Mouse (Mus musculus): Measurements from ENCODE around the gene Dlst. TPM values are rescaled to one million over a fixed set of nuclear protein-coding genes. Genes with fewer than 3 reads are reported as not detected.

Gene Dlst
- polyA plus RNA-seq, 1 experiment from 2014 or later: 118 TPM

DNA sequence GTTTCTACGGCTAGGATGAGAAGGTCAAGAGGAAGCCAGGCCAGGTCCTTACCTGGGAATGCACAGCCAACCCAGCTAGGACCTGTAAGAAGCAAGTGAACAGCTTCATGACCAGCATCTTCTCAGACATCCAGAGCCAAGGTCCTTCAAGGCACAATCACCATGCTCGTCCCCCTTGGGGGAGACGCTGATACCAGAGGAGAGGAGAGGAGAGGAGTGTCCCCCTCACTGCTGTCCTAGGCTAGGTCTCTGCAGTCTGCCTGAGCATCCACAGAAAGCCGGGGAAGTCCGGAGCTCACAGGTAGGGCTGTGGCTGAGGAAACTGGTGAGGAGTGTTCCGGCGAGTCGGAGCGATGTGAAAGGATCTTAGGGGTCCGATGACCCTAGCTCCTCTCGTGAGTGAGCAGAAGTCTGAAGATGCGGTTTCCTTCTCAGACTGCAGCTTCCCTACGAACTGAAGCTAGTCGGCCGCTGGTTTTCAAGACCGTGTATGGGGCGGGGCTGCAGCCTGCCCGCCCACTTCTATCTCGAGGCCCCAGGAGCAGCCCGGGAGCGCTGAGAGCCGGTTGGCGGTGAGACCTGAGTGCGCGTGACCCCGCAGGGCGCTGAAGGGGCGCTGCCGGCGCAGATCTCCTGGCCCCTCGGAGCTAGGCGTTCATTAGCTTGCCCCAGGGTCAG lies 66.4 kb downstream of the Dlst start:
- peak; percentile 70 for DNase-seq (ENCODE audit: low spot score)
- ATAC-seq (replicated peaks; ENCODE audit: low FRiP score): no peak
- no peaks in the 10 kb centered on the region for H3K9me3 ChIP-seq (ENCODE audit: control insufficient read depth, low read length)
- H3K36me3 ChIP-seq (ENCODE audit: control insufficient read depth, insufficient read depth, low read length): no peaks in the 10 kb centered on the region
- H3K9ac ChIP-seq (ENCODE audit: low read length): peak overlapping the region; percentile 44
- WGBS: 3% methylated on average over 32 of the region's 32 CpGs
- peak overlapping the region; percentile 48 for H3K4me2 ChIP-seq (ENCODE audit: low read depth, low read length, severe bottlenecking)
- H3K27me3 ChIP-seq (ENCODE audit: control insufficient read depth, insufficient read depth, low read length): peaks cover 8% of the 10 kb centered on the region
- H3K4me1 ChIP-seq (replicated peaks; ENCODE audit: control insufficient read depth, insufficient read depth, low read length): peaks cover 20% of the 10 kb centered on the region
- H3K4me3 ChIP-seq (ENCODE audit: low read depth, low read length): peak overlapping the region; percentile 26
- H3K27ac ChIP-seq (ENCODE audit: low read depth, low read length): no peak overlapping the region

DNA sequence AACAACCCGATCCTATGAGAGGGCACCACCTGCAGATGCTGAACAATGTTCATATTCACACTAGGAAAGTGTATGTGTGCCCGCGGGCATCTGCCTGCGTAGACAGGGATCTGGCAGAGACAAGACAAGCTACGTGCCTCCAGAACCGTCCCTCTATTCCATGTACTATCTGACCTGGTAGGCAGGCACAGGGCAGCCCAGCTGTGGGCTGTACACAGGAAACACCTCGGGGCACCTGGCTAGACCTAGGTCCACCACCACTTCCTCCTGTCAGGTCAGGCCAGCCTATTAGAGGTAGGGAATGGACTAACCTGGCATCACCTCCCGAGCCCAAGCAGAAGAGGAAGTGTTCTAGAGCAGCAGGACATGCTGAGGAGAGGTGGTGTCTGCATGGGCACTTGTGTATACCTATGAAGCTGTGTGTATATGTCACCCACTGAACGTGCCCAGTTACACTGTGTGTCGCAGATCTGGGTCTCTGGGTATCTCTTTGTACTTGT lies 67.2 kb downstream of the Dlst start, which contains the start of gene Pgf:
TSS of gene Pgf (minus strand) at position 51 of the 500 bp plus-strand sequence.
- Histone ChIP-seq H3K36me3 (ENCODE audit: control insufficient read depth, insufficient read depth, low read length) (no peaks in the 10 kb centered on the region), H3K9ac (ENCODE audit: low read length) (peak within 1 kb of the TSS; percentile 44), H3K4me1 (replicated peaks; ENCODE audit: control insufficient read depth, insufficient read depth, low read length) (peaks cover 25% of the 10 kb centered on the region), H3K9me3 (ENCODE audit: control insufficient read depth, low read length) (no peaks in the 10 kb centered on the region), H3K4me2 (ENCODE audit: low read depth, low read length, severe bottlenecking) (peak within 1 kb of the TSS; percentile 48), H3K27ac (ENCODE audit: low read depth, low read length) (no peak within 1 kb of the TSS), H3K4me3 (ENCODE audit: low read depth, low read length) (peak within 1 kb of the TSS; percentile 26), H3K27me3 (ENCODE audit: control insufficient read depth, insufficient read depth, low read length) (peaks cover 8% of the 10 kb centered on the region)
- ATAC-seq (replicated peaks; ENCODE audit: low FRiP score): no peak
- 70% methylated on average over 10 of the region's 10 CpGs for WGBS
- DNase-seq (ENCODE audit: low spot score): no peak

DNA sequence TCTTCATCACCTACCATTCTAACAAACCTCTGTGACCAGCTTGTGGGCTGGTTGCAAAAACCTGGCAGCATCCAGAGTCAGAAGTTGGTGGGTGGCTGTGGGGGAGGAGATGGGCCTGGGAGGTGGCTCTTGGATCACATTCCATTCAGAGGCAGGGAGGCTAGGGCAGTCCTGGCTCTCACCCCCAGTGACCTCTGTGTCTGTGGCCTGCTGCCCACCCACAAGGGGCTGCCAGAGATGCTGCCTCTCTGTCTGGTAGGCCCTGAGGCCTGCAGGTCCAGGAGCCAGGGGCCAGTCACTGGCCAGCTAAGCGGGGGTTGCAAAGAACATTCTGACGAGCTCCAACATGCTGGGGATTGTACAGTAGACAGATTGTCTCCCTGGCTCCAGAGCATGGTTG lies 67.7 kb downstream of the Dlst start:
- H3K36me3 ChIP-seq (ENCODE audit: control insufficient read depth, insufficient read depth, low read length): no peaks in the 10 kb centered on the region
- H3K9ac ChIP-seq (ENCODE audit: low read length): no peak overlapping the region
- 73% methylated on average over 2 of the region's 2 CpGs for WGBS
- no peak overlapping the region for H3K4me2 ChIP-seq (ENCODE audit: low read depth, low read length, severe bottlenecking)
- H3K4me3 ChIP-seq (ENCODE audit: low read depth, low read length): no peak overlapping the region
- ATAC-seq (replicated peaks; ENCODE audit: low FRiP score) (no peak), DNase-seq (ENCODE audit: low spot score) (no peak)
- peaks cover 9% of the 10 kb centered on the region for H3K27me3 ChIP-seq (ENCODE audit: control insufficient read depth, insufficient read depth, low read length)
- H3K9me3 ChIP-seq (ENCODE audit: control insufficient read depth, low read length): no peaks in the 10 kb centered on the region
- peaks cover 25% of the 10 kb centered on the region for H3K4me1 ChIP-seq (replicated peaks; ENCODE audit: control insufficient read depth, insufficient read depth, low read length)
- H3K27ac ChIP-seq (ENCODE audit: low read depth, low read length): no peak overlapping the region

DNA sequence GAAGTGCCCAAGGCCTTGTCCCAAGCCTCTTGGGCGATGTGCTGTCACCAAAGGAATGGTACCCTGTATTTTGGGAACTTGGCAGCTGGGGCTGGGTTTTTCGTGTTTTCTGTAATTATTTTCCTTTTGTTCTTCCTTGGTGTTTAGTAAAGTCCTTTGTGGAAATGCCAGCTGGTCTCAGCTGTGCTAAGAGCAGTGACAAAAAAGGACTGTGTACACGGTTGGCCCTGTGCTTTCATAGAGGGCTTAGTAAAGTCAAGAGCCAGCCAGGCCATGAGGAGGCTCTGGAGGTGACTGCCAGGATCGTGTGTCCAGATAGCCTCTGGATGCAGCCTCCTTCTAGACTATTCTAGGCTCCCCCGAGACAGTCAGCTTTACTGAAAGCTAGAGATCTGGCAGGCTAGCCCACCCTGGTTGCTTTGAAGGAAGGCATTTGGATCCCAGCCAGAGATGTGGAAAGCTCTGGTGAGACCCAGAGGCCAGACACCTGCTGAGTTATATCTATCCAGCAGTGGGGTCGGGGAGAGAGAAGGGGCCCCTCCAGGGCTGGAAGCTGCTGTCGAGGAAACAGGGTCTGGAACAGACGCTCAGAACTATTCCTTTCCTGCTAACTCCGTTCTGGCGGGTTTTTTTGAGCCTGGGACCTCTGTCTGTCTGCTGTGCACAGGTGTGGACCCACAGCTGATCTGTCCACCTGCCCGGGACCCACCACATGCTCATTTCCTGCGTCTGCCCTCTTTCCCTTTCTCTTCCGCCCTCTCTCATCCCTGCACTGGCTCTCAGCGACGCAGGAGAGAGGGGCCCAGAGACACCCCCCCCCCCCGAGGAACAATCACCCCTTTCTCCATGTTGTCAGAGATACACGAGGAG lies 71.1 kb downstream of the Dlst start:
- H3K36me3 ChIP-seq (ENCODE audit: control insufficient read depth, insufficient read depth, low read length): no peaks in the 10 kb centered on the region
- peaks cover 7% of the 10 kb centered on the region for H3K27me3 ChIP-seq (ENCODE audit: control insufficient read depth, insufficient read depth, low read length)
- H3K4me3 ChIP-seq (ENCODE audit: low read depth, low read length): no peak overlapping the region
- H3K9ac ChIP-seq (ENCODE audit: low read length): no peak overlapping the region
- no peaks in the 10 kb centered on the region for H3K9me3 ChIP-seq (ENCODE audit: control insufficient read depth, low read length)
- DNase-seq (ENCODE audit: low spot score): no peak
- no peak for ATAC-seq (replicated peaks; ENCODE audit: low FRiP score)
- 39% methylated on average over 17 of the region's 17 CpGs for WGBS
- no peak overlapping the region for H3K27ac ChIP-seq (ENCODE audit: low read depth, low read length)
- peaks cover 11% of the 10 kb centered on the region for H3K4me1 ChIP-seq (replicated peaks; ENCODE audit: control insufficient read depth, insufficient read depth, low read length)
- no peak overlapping the region for H3K4me2 ChIP-seq (ENCODE audit: low read depth, low read length, severe bottlenecking)

DNA sequence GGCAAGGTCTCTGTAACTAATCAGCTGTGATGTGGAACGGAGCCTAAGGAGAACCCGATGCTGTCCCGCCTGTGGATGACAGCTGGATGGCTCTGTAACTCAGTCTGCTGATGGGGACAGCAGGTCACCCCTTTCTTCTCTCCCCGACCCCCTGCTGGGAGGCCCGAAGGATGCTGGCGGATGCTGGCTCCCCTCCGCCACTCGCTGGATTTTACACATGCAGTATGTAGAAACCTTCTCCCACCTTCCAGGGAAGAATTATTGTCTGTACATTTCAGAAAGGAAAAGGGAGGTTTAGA lies 71.7 kb downstream of the Dlst start:
- Histone ChIP-seq H3K9ac (ENCODE audit: low read length) (no peak overlapping the region), H3K4me1 (replicated peaks; ENCODE audit: control insufficient read depth, insufficient read depth, low read length) (peaks cover 7% of the 10 kb centered on the region; the same call in 1 of the 2 replicates), H3K4me2 (ENCODE audit: low read depth, low read length, severe bottlenecking) (no peak overlapping the region), H3K4me3 (ENCODE audit: low read depth, low read length) (no peak overlapping the region), H3K27ac (ENCODE audit: low read depth, low read length) (no peak overlapping the region), H3K27me3 (ENCODE audit: control insufficient read depth, insufficient read depth, low read length) (peaks cover 5% of the 10 kb centered on the region), H3K36me3 (ENCODE audit: control insufficient read depth, insufficient read depth, low read length) (no peaks in the 10 kb centered on the region), H3K9me3 (ENCODE audit: control insufficient read depth, low read length) (no peaks in the 10 kb centered on the region)
- WGBS: 12% methylated on average over 8 of the region's 8 CpGs
- DNase-seq (ENCODE audit: low spot score) (no peak), ATAC-seq (replicated peaks; ENCODE audit: low FRiP score) (no peak)

DNA sequence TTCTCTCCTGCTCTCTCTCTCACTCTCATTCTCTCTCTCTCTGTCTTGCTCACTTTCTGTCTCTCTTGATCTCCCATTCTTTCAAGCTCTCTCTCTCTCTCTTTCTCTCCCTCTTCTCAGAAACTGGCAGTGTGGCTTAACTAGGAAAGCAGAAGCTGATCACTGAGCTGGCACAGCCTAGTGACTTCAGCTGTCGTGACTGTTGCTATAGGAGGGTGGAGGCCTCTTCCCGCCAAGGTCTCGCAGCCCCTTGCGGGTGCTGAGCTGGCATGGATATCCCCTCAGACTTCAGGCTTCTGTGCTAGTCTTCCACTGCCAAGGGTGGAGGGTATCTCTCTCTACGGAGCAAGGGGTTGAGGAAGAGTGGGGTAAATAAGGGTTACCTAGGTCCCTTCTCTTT lies 72.3 kb downstream of the Dlst start:
- Histone ChIP-seq H3K9me3 (ENCODE audit: control insufficient read depth, low read length) (no peaks in the 10 kb centered on the region), H3K36me3 (ENCODE audit: control insufficient read depth, insufficient read depth, low read length) (no peaks in the 10 kb centered on the region), H3K9ac (ENCODE audit: low read length) (no peak overlapping the region), H3K27me3 (ENCODE audit: control insufficient read depth, insufficient read depth, low read length) (peaks cover 2% of the 10 kb centered on the region), H3K4me2 (ENCODE audit: low read depth, low read length, severe bottlenecking) (no peak overlapping the region), H3K4me1 (replicated peaks; ENCODE audit: control insufficient read depth, insufficient read depth, low read length) (peaks cover 7% of the 10 kb centered on the region; the same call in 1 of the 2 replicates), H3K4me3 (ENCODE audit: low read depth, low read length) (no peak overlapping the region), H3K27ac (ENCODE audit: low read depth, low read length) (no peak overlapping the region)
- ATAC-seq (replicated peaks; ENCODE audit: low FRiP score) (no peak), DNase-seq (ENCODE audit: low spot score) (no peak)
- WGBS: 71% methylated on average over 5 of the region's 5 CpGs

DNA sequence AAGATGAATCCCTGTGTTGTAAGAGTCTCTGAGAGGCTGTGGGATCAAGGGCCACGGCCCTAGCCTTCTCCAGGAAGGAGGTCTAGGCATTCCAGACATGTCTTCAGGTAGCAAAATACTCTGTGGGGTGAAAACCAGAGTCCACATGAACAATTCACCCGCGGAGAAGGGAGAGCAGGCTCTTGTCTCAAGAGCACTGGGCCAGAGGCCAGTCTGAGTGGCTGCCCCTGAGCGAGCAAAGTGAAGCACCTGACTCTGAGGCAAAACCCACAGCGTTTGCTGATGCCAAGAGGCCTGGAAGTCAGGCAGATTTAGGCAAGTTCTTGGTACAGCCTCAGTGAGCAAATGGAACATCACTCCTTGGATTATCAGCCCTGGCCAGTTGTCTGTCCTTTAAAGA lies 73.5 kb downstream of the Dlst start:
- Histone ChIP-seq H3K9me3 (ENCODE audit: control insufficient read depth, low read length) (no peaks in the 10 kb centered on the region), H3K27ac (ENCODE audit: low read depth, low read length) (no peak overlapping the region), H3K36me3 (ENCODE audit: control insufficient read depth, insufficient read depth, low read length) (no peaks in the 10 kb centered on the region), H3K4me2 (ENCODE audit: low read depth, low read length, severe bottlenecking) (no peak overlapping the region), H3K4me3 (ENCODE audit: low read depth, low read length) (no peak overlapping the region), H3K9ac (ENCODE audit: low read length) (no peak overlapping the region), H3K4me1 (replicated peaks; ENCODE audit: control insufficient read depth, insufficient read depth, low read length) (peaks cover 7% of the 10 kb centered on the region; the same call in 1 of the 2 replicates), H3K27me3 (ENCODE audit: control insufficient read depth, insufficient read depth, low read length) (peaks cover 2% of the 10 kb centered on the region)
- no peak for DNase-seq (ENCODE audit: low spot score)
- 64% methylated on average over 5 of the region's 5 CpGs for WGBS
- ATAC-seq (replicated peaks; ENCODE audit: low FRiP score): no peak
